Mouse (Mus musculus): ENCODE results near the gene Pla2g10. TPM values are rescaled to one million over a fixed set of nuclear protein-coding genes. Genes with fewer than 3 reads are reported as not detected.
"Not testable (repeated sequence)": the region's sequence is repeated elsewhere in the genome, so short reads cannot be mapped to it uniquely, and the experiment has no call there.

Gene Pla2g10
- polyA plus RNA-seq, 1 experiment from 2014 or later: 0.36 TPM

DNA sequence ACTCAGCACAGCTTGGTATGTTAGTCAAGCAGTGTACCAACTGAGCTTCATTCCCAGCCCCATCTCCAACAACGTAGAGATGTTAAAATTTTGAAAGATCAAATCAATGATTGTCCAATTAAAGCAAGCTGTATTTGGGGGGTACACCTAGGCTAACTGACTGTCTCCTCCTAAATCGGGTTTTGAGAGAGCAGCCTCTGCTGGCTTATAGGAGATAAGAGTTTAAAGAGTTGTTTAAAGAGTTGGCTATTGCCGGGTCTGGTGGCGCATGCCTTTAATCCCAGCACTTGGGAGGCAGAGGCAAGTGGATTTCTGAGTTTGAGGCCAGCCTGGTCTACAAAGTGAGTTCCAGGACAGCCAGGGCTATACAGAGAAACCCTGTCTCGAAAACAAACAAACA lies 59.9 kb downstream of the Pla2g10 start:
- ATAC-seq (ENCODE audit: insufficient number of reproducible peaks, low FRiP score, low TSS enrichment, low read depth); H3K9ac ChIP-seq; H3K4me2 ChIP-seq; H3K36me3 ChIP-seq; H3K9me3 ChIP-seq; H3K27me3 ChIP-seq; H3K4me3 ChIP-seq: not testable (repeated sequence)
- H3K27ac ChIP-seq: 0 out of 2 replicates have a peak overlapping the region, but pooled peaks have one; percentile 91
- peaks cover 16% of the 10 kb centered on the region for H3K4me1 ChIP-seq
- WGBS: 74% methylated on average over 5 of the region's 5 CpGs

DNA sequence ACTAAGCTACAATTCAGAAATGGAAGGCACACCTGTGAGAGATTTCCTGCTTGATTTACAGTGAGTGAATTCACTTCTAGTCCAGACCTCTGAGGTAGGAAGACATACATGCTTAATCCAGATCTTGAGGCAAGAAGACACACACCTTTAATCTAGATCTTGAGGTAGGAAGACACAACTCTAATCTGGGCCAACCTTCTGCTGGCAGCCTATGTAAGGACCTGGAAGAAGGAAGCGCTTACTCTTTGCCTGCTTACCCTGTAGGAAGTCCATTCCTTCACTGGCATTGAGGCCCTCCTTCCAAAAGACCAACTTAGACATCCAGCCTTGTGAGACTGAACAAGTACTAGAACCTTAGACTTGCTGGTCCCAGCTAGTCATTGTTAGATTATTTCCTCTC lies 61.5 kb downstream of the Pla2g10 start:
- Histone ChIP-seq H3K27ac (no peak overlapping the region), H3K9ac (no peak overlapping the region), H3K4me2 (no peak overlapping the region), H3K4me1 (peaks cover 16% of the 10 kb centered on the region), H3K4me3 (no peak overlapping the region), H3K27me3 (no peaks in the 10 kb centered on the region), H3K9me3 (no peaks in the 10 kb centered on the region), H3K36me3 (peaks cover 14% of the 10 kb centered on the region)
- ATAC-seq (ENCODE audit: insufficient number of reproducible peaks, low FRiP score, low TSS enrichment, low read depth): no peak
- 86% methylated on average over 1 of the region's 1 CpGs for WGBS

DNA sequence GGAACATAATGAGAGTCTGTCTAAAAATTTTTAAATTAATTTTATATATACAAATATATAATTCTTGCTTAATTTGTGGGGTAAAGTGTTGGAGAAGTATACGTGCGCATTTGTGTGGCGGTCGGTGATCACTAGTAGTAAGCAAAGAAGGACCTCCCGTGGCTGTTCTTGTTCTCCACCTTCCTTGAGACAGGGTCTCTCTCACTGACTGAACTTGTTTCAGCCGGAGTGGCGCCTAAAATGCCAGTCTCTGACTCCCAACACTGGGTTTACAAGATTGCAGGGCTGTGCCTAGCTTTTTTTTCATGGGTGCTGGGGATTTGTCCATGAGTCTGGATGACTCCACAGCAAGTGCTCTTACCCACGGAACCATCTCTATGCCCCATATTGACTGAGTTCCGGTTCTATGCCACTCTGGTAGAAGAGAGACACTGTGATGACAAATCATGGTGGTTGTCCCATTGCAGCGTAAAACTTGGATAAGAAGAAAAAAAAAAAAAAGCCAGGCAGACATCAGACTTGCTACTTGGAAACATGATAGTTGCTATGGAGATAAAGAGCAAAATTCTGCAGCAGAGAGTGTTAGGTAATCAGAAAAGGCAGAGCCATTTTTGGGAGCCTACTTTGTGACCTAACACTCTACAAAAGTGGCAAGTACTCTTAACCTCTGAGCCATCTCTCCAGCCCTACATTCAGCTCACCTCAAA lies 62.2 kb downstream of the Pla2g10 start:
- peak overlapping the region; percentile 80 for H3K4me3 ChIP-seq
- no peak overlapping the region for H3K9ac ChIP-seq
- peak overlapping the region; percentile 77; the same call in 1 of the 2 replicates for H3K4me2 ChIP-seq
- no peaks in the 10 kb centered on the region for H3K9me3 ChIP-seq
- no peak for ATAC-seq (ENCODE audit: insufficient number of reproducible peaks, low FRiP score, low TSS enrichment, low read depth)
- 81% methylated on average over 10 of the region's 10 CpGs for WGBS
- peak overlapping the region; percentile 73 for H3K27ac ChIP-seq
- no peaks in the 10 kb centered on the region for H3K27me3 ChIP-seq
- H3K36me3 ChIP-seq: peaks cover 16% of the 10 kb centered on the region
- H3K4me1 ChIP-seq: peaks cover 16% of the 10 kb centered on the region

DNA sequence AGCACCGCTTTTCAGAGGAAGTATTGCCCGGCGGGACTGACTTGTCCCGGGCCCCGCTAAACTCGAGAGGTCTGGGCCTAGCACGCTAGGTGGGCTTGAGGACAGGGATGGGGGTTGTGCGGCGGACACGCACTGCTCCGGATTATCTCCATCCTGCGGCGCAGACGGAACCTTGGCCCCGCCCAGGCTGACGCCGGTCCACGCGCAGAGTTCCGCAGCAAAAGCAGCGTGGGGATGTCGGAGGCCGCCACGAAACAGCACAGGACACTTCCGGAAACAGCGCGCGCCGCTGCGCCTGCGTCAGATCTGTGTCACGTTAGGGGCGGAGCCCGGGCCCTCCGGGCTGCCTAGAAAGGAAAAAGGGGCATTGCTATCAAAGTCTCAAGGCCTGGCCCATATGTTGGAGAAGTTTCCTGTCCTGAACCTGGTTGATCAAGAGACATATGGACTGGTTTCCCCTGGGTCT lies 62.9 kb downstream of the Pla2g10 start, which contains the start of gene Parn:
Parn (minus strand) TSS at position 293 of the 466 bp plus-strand sequence.
- Histone ChIP-seq H3K4me1 (peaks cover 12% of the 10 kb centered on the region), H3K4me2 (peak within 1 kb of the TSS; percentile 77), H3K9me3 (no peaks in the 10 kb centered on the region), H3K4me3 (peak within 1 kb of the TSS; percentile 80), H3K36me3 (peaks cover 21% of the 10 kb centered on the region), H3K9ac (peak within 1 kb of the TSS; percentile 77), H3K27me3 (no peaks in the 10 kb centered on the region), H3K27ac (peak within 1 kb of the TSS; percentile 84)
- ATAC-seq (ENCODE audit: insufficient number of reproducible peaks, low FRiP score, low TSS enrichment, low read depth): peak; percentile 83
- WGBS: under 1% methylated on average over 35 of the region's 35 CpGs

Other genes with a start within 250 kb of the Pla2g10 start
- gene Parn, start 62.8 kb downstream of the Pla2g10 start, polyA plus RNA-seq (2015; fragmentation: Nextera tagmentation; extraction: Ambion mirVana): 39.6 and 41.4 TPM in 2 replicates
- gene Bfar, start 59.1 kb downstream of the Pla2g10 start, polyA plus RNA-seq (2015; fragmentation: Nextera tagmentation; extraction: Ambion mirVana): 51.7 and 54.5 TPM in 2 replicates
- 4.8 and 4.9 TPM in 2 replicates for gene 3110001I22Rik, start 59.1 kb downstream of the Pla2g10 start, polyA plus RNA-seq (2015; fragmentation: Nextera tagmentation; extraction: Ambion mirVana)
- 56.0 and 59.2 TPM in 2 replicates for gene Rrn3, start 49.7 kb upstream of the Pla2g10 start, polyA plus RNA-seq (2015; fragmentation: Nextera tagmentation; extraction: Ambion mirVana)
- 189 and 192 TPM in 2 replicates for gene Ntan1, start 87.9 kb upstream of the Pla2g10 start, polyA plus RNA-seq (2015; fragmentation: Nextera tagmentation; extraction: Ambion mirVana)
- 105 and 118 TPM in 2 replicates for gene Pdxdc1, start 172.1 kb upstream of the Pla2g10 start, polyA plus RNA-seq (2015; fragmentation: Nextera tagmentation; extraction: Ambion mirVana)
- 6.3 and 7.7 TPM in 2 replicates for gene Mpv17l, start 172.2 kb upstream of the Pla2g10 start, polyA plus RNA-seq (2015; fragmentation: Nextera tagmentation; extraction: Ambion mirVana)

Data from limb, embryonic 15.5 days (tissue).